Mouse (Mus musculus) embryonic facial prominence, embryonic 11.5 days (tissue): ENCODE measurements around the gene Hoxa1. TPM values are rescaled to one million over a fixed set of nuclear protein-coding genes. Genes with fewer than 3 reads are reported as not detected.

Experiments
- ATAC-seq: fragments of 200-750 bp; cut with Nextera tagmentation; replicated peaks from 2 replicates; pipeline ENCODE4 v1.8.0; 2017; ENCODE audit warnings: low read depth; ENCODE audit not compliant: insufficient number of reproducible peaks, low FRiP score, low TSS enrichment
- DNase-seq: peaks from one replicate; pipeline ENCODE4 v3.0.0-alpha.2; 2015; ENCODE audit warnings: low spot score
- H3K27ac ChIP-seq: fragments of 300-500 bp; sonication (generic); replicated peaks from 2 replicates; pipeline ENCODE4 v1.5.1; 2014; ENCODE audit warnings: mild to moderate bottlenecking, low read depth, low read length, control low read depth
- H3K27me3 ChIP-seq: fragments of 300-500 bp; sonication (generic); 2 replicates; pipeline ENCODE4 v1.6.1; 2014; ENCODE audit warnings: mild to moderate bottlenecking, low read length, moderate library complexity, mixed read lengths; ENCODE audit not compliant: control insufficient read depth, insufficient read depth
- H3K36me3 ChIP-seq: fragments of 300-500 bp; sonication (generic); replicated peaks from 2 replicates; pipeline ENCODE4 v1.6.1; 2014; ENCODE audit warnings: low read depth, mild to moderate bottlenecking, low read length, moderate library complexity, mixed read lengths; ENCODE audit not compliant: control insufficient read depth, insufficient read depth
- H3K4me1 ChIP-seq: fragments of 300-500 bp; sonication (generic); 2 replicates; pipeline ENCODE4 v1.6.1; 2014; ENCODE audit warnings: low read length, mixed read lengths; ENCODE audit not compliant: control insufficient read depth, insufficient read depth
- H3K4me2 ChIP-seq: fragments of 300-500 bp; sonication (generic); 2 replicates; pipeline ENCODE4 v1.6.1; 2014; ENCODE audit warnings: low read depth, mild to moderate bottlenecking, control low read depth, low read length, moderate library complexity
- H3K4me3 ChIP-seq: fragments of 300-500 bp; sonication (generic); 2 replicates; pipeline ENCODE4 v1.5.1; 2014; ENCODE audit warnings: low read depth, low read length, control low read depth
- H3K9ac ChIP-seq: fragments of 300-500 bp; sonication (generic); replicated peaks from 2 replicates; pipeline ENCODE4 v1.6.1; 2014; ENCODE audit warnings: mild to moderate bottlenecking, control low read depth, low read length
- H3K9me3 ChIP-seq: fragments of 300-500 bp; sonication (generic); replicated peaks from 2 replicates; pipeline ENCODE4 v1.6.1; 2016; ENCODE audit warnings: mild to moderate bottlenecking, low read length, inconsistent platforms, mixed read lengths; ENCODE audit not compliant: control insufficient read depth
- WGBS: fragments of 180-500 bp; shearing (Covaris S2); extraction: QIAGEN DNeasy Blood & Tissue Kit; methylation state at CpG from one replicate; pipeline ENCODE4 v1.1.7; 2014; 5-methylcytosine and 5-hydroxymethylcytosine counted together
- polyA plus RNA-seq: library from polyadenylated mRNA; unstranded; fragments of >200 nt; fragmentation: Nextera tagmentation; extraction: Ambion mirVana; gene quantifications from 2 replicates; pipeline ENCODE4 v1.2.1, GENCODE M21; 2014

The Hoxa1 gene
- polyA plus RNA-seq, 1 experiment from 2014 or later = 1.1 TPM

GRCm38 (mm10) chr6:52191860-52192550 is 33.9 kb upstream of the Hoxa1 start:
- Histone ChIP-seq H3K27ac (no peak overlapping the region), H3K4me3 (peak overlapping the region; percentile 29), H3K4me1 (peaks cover 2% of the 10 kb centered on the region; the same call in 1 of the 2 replicates), H3K9ac (no peak overlapping the region; the same call in 1 of the 2 replicates), H3K36me3 (no peaks in the 10 kb centered on the region), H3K4me2 (peak overlapping the region; percentile 49), H3K9me3 (no peaks in the 10 kb centered on the region), H3K27me3 (peaks cover 88% of the 10 kb centered on the region)
- peak; percentile 83 for DNase-seq
- ATAC-seq = no peak
- under 1% methylated on average over 43 of the region's 55 CpGs for WGBS

GRCm38 (mm10) chr6:52190906-52191810 is 33.0 kb upstream of the Hoxa1 start, which contains the start of gene Hoxa4:
Gene Hoxa4 (minus strand): TSS chr6:52191753.
- Histone ChIP-seq H3K36me3 (no peaks in the 10 kb centered on the region), H3K4me3 (peak within 1 kb of the TSS; percentile 29), H3K4me2 (peak within 1 kb of the TSS; percentile 49), H3K4me1 (peaks cover 2% of the 10 kb centered on the region; the same call in 1 of the 2 replicates), H3K9ac (no peak within 1 kb of the TSS; the same call in 1 of the 2 replicates), H3K27ac (no peak within 1 kb of the TSS), H3K9me3 (no peaks in the 10 kb centered on the region), H3K27me3 (peaks cover 89% of the 10 kb centered on the region)
- ATAC-seq = no peak
- no peak for DNase-seq
- WGBS = under 1% methylated on average over 68 of the region's 102 CpGs

- H3K27me3 ChIP-seq = peaks cover 91% of the 10 kb centered on the region
- H3K4me1 ChIP-seq = peaks cover 2% of the 10 kb centered on the region; the same call in 1 of the 2 replicates
- no peak for ATAC-seq
- H3K4me2 ChIP-seq = no peak overlapping the region
- H3K9ac ChIP-seq = no peak overlapping the region
- H3K27ac ChIP-seq = no peak overlapping the region
- H3K36me3 ChIP-seq = no peaks in the 10 kb centered on the region
- DNase-seq = no peak
- peak overlapping the region; percentile 29; the same call in 1 of the 2 replicates for H3K4me3 ChIP-seq
- H3K9me3 ChIP-seq = no peaks in the 10 kb centered on the region
- under 1% methylated on average over 23 of the region's 23 CpGs for WGBS
Observed at GRCm38 (mm10) chr6:52190410-52190809, 32.3 kb upstream of the Hoxa1 start.

- Histone ChIP-seq H3K27ac (no peak overlapping the region), H3K9me3 (no peaks in the 10 kb centered on the region), H3K36me3 (no peaks in the 10 kb centered on the region), H3K27me3 (peaks cover 93% of the 10 kb centered on the region), H3K9ac (no peak overlapping the region), H3K4me2 (no peak overlapping the region), H3K4me3 (no peak overlapping the region), H3K4me1 (peaks cover 2% of the 10 kb centered on the region; the same call in 1 of the 2 replicates)
- DNase-seq = no peak
- no peak for ATAC-seq
- 7% methylated on average over 8 of the region's 8 CpGs for WGBS
Observed at GRCm38 (mm10) chr6:52189909-52190308, 31.8 kb upstream of the Hoxa1 start.

DNA sequence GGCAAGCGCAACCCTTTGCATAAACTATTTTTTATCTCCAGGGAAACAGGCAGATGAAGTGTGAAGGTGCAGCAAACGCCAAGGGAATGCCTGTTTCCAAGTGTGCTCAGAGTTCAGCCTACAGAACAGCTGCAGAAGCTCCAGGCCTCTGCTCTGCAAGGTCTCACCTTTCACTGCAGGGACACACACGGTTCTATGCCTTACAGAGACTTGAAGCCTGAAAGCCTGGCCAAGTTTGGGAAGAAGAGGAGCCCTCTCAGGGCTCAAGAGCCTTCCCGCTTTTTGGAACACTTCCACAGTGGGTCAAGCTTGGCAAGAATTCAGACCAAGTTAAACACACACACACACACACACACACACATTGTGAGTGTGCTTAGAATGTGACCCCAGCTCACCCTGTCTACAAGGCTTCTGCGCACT is 31.1 kb upstream of the Hoxa1 start:
- Histone ChIP-seq H3K27ac (no peak overlapping the region), H3K4me3 (no peak overlapping the region), H3K9ac (no peak overlapping the region), H3K27me3 (peaks cover 93% of the 10 kb centered on the region), H3K4me2 (no peak overlapping the region), H3K4me1 (peaks cover 2% of the 10 kb centered on the region; the same call in 1 of the 2 replicates), H3K36me3 (no peaks in the 10 kb centered on the region), H3K9me3 (no peaks in the 10 kb centered on the region)
- DNase-seq (no peak), ATAC-seq (no peak)
- 9% methylated on average over 5 of the region's 5 CpGs for WGBS

- peaks cover 95% of the 10 kb centered on the region for H3K27me3 ChIP-seq
- 9% methylated on average over 1 of the region's 1 CpGs for WGBS
- no peak overlapping the region for H3K4me3 ChIP-seq
- no peak for ATAC-seq
- H3K4me2 ChIP-seq = no peak overlapping the region
- peaks cover 2% of the 10 kb centered on the region; the same call in 1 of the 2 replicates for H3K4me1 ChIP-seq
- no peaks in the 10 kb centered on the region for H3K9me3 ChIP-seq
- no peak overlapping the region for H3K9ac ChIP-seq
- no peak for DNase-seq
- no peaks in the 10 kb centered on the region for H3K36me3 ChIP-seq
- H3K27ac ChIP-seq = no peak overlapping the region
Observed at GRCm38 (mm10) chr6:52186500-52186899, 28.4 kb upstream of the Hoxa1 start.

GRCm38 (mm10) chr6:52185834-52186233 is 27.7 kb upstream of the Hoxa1 start:
- no peak for ATAC-seq
- Histone ChIP-seq H3K27ac (no peak overlapping the region), H3K27me3 (peaks cover 95% of the 10 kb centered on the region), H3K36me3 (no peaks in the 10 kb centered on the region), H3K9me3 (no peaks in the 10 kb centered on the region), H3K4me2 (no peak overlapping the region), H3K4me3 (no peak overlapping the region), H3K4me1 (no peaks in the 10 kb centered on the region), H3K9ac (no peak overlapping the region)
- no peak for DNase-seq
- WGBS = 7% methylated on average over 3 of the region's 3 CpGs
